Mouse (Mus musculus): ENCODE measurements at regions not wholly inside any gene's neighbourhood (a gene's known extent, or its start where the extent isn't known, plus 50 kb on each side); places are given as distances from the start of the nearest gene placed in this dataset.

DNA sequence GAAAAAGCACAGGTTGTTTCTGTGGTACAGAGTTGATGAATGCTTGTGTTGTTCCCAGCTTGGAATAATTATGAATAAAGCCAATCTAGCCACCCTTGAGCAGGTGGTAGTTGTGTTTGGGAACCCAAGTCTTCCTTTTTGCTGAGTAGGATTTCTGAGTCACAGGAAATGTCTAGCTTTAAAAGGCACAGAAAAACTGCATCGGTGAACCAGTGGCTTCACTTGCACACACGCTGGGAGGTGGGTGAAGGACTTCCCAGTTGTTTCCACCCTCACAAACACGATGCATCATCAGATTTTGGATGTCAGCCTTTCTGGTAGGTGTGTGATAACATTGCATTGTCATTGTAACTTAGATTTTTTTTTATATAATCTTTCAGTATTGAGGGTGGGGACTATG is 322.9 kb upstream of the Slco3a1 start:
- DNase-seq (ENCODE audit: low read depth, low spot score), result no peak

DNA sequence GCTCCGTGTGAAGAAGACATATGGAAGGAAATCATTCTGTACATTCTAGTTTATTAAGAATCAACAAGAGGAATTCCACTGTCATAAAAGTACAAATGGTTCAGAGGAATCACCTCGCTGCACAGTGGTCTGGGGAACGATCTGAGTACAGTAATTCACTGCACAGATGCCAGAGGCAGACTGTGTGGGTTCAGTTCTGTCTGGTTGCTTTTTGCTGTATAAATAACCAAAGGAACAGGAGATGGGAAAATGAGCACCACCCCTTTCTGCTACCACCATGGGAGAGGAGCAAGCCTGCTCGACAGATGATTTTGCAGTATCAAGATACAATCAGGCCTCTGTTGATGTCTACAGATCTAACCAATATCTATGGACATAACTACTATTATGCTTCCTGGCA is 322.1 kb upstream of the Slco3a1 start:
- DNase-seq (ENCODE audit: low read depth, low spot score), result no peak

DNA sequence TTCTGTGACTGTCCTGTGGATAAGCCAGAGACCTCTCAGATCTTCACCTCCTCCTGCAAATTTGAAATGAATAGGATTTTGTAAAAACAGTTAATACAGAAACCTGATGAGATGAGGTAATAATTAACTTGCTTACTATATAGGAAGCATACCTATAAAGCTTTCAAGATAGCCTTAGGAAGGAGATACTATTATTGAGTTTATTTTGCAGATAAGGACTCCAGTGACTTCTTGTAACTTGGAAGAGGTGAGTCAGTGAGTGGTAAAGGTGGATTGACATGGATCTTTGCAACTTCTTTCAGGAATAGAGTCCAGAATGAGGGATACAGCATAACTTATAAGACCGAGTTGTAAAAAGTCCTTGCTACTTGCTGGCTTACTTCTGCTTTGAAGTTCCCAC is 315.7 kb upstream of the Slco3a1 start:
- no peak for DNase-seq (ENCODE audit: low read depth, low spot score)

DNA sequence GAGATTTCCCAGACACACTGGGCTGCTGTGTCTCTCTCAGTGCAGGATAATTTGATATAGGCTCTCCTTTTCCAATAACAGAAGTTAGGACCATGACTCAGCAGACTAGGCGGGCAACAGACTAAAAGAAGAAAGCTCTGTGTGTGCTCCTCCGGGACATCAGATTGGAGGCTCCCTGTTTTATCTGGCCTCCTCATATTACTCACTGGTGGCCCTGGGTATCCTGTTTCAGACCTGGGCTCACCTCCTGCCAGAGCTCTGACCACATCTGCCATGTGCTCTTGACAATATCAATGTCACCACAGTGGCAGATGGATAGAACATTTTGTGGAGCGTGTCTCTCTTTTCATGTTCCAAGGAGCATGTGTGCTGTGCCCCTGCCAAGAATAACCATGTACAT is 308.1 kb upstream of the Slco3a1 start:
- DNase-seq (ENCODE audit: low read depth, low spot score), result peak; percentile 1

DNA sequence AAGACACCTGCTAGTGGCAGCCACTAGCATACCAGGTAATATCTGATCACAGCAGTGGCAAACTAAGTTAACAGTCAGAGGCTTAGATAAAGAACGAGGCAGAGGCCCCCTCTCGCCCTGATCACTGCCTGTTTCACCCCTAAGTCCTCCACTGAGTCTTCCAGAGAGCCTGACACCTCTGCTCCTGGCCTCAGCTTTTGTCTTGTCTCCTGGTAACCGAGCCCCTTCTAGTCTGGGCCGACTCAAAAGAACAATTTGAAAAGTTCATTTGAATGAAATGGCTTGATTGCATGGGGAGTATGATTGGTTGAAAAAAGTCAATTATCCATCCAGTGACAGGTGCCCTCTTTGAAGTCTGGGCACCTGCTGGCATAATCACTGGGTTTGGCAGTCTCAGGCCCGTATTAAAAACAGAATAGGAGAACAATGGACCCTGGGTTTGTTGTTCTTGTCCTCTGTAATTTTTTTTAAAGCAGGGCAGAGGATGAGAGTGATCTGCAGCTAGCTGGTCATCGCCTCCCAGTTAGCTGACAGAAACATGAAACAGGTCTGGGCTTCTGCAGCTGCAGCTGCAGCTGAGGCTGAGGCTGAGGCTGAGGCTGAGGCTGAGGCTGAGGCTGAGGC is 289.8 kb upstream of the Slco3a1 start:
- DNase-seq (ENCODE audit: low read depth, low spot score), result no peak

DNA sequence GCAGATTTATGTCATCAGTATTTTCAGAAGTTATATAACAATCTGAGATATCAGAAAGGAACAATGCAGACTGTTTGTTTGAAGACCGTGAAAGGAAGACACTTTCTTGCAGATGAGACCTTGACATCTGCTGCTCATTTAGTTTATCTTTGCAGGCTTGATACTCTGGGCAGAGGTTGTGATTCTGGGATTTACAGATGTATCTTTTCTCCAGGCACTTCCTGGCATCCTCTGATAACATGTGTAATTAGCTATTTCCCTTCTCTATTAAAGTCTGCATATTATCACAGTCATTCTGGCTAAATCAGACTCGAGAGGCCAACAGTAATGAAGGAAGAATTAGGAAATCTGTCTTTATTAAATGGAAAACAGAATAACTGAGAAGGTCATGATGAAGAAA is 268.7 kb upstream of the Slco3a1 start:
- DNase-seq (ENCODE audit: low read depth, low spot score), result no peak

DNA sequence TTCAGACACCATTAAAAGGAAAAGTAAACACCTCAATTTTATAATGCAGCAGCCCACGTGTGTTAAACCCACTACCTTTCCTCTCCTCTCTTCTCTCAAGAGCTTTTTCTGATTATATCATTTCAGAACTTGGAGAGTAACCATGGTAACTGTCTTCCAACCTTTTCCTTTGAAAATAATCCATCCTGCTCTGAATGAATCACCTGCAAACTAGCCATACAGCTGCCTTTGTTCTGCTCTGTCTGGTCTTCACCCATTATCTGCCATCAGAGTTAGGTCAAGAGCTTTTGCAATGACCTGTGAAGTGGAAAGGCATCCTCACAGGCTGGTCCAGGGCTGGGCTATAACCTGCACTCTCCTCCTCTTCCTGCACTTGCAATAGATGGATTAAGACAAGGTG is 238.7 kb upstream of the Slco3a1 start:
- no peak for DNase-seq (ENCODE audit: low read depth, low spot score)

DNA sequence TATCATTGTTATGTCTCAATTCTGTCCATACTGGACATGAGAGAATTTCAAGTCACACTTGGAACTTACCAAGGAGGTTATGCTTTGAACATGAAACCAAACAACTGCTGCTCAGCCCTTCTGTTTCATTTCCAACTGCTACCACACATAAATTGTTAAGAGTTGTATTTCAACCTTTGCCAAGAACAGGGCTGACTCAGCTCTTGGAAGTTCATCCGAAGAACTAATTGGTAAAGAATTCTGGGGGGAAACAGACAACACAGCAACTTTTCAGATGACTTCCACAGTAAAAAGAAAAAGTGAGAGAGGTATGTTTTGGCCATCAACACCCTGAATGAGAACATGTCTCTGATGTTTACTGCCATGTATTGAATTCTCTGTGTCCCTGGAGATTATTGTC is 234.1 kb upstream of the Slco3a1 start:
- DNase-seq (ENCODE audit: low read depth, low spot score), result no peak

DNA sequence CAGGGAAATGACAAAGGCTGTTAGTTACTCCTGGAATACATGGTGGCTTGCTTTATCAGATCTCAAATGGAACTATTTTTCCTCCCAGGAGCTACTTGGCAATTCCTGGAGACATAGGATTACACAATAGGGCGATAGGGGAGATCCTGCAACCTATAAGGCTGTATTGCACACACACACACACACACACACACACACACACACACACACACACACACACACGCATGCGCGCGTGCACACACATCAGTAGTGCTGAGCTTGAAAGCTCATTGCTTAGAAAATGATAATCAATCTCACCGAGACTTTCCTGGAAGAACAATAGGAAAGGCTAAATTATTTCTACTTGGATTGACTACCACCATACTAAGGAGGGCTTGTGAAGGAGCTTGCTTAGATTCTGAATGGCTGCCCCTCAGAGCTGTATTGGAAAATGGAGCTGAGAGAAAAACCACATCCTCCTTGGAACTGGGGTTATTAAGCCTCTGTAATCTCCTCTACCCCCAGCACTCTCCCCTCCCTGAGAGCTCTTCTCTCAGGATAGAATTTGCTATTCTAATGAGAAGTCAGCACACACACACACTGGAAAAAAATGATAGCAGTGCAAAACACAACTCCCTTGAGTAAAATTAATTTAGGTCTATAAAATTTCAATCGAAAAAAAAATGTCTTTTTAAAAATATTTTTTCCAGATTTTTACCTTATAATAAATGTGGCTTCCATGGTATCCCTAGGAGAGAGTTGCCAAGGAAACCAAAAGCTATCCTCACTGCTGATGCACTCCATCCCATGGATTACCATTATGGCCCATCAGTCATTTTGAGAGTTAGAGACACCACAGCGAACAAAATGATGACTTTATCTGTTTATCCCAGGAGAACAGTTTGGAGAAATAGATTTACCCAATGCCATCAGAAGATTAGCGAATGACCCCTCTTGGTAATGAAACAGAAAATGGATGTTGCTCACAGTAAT is 217.1 kb upstream of the Slco3a1 start:
- no peak for DNase-seq (ENCODE audit: low read depth, low spot score)

DNA sequence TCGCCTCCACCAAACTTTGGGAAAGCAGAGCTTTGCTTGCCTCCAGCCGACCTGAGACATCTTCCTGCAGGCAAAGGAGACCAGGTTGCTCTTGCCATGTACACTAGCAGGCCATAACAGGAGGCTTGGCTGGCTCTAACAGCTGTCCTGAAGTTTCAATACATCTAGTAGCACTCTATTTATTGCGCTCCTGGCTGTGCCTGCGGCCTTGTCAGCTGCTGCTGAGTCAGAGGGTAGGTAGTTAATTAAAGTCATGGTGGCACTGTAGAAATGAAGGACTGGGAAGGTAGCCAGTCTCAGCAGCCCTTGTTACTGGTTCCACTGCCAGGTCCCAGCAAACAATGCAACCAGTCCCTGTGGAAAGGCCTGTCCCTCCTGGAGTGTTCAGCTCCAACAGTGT is 212.0 kb upstream of the Slco3a1 start:
- no peak for DNase-seq (ENCODE audit: low read depth, low spot score)

DNA sequence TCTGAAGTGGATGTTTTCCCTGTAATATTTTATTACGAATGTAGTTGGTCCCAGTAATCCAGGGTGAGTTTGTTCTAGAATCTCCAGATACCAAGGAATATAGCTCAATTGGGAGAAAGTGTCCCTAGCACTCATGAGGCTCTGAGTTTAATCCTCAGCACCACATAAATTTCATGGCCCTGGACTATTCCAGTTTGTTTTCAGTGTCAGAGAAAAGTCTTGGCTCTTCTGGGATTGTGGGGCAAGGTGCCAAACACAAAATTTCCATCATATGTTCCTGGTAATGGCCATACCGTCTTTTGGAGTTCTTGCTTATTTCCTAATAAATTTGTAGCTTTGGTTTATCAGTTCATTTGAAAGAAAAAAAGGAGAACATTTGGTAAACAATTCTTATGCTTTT is 202.9 kb upstream of the Slco3a1 start:
- no peak for DNase-seq (ENCODE audit: low read depth, low spot score)

DNA sequence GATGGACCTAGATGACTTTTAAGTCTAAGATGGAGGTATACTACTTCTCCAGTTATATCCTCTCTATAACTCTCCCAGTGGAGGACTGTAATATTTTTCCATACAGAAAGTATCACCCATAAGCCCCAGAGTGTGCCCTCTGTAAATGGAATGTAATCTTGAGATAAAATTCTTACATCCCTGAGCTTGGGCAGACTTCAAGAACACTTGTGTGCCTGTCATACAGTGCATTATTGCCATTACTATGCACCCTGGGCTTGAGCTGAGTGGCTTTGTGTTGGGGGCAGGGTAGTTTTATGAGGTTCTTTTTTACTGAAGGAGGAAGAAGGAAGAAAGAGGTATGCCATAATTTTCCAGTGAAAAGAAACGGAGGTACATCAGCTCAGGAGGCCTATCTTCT is 193.1 kb upstream of the Slco3a1 start:
- no peak for DNase-seq (ENCODE audit: low read depth, low spot score)

DNA sequence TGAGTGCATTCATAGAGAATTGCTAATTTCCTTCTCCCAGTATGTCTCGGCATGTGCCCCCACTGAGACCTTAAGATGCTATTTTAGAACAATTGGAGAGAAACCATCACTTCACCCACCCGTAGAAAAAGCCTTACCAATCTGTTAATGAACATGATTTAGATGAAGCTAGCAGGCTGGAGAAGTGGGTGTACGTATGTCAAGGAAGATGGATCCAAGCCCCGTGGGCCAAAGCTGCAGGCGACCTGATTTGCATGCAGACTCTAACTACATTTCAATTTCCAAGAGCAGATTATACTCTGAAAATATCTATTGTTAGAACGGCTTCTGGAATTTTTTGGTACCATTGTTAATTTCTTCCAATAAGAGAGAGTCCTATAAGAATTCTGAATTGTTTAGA is 180.4 kb upstream of the Slco3a1 start:
- no peak for DNase-seq (ENCODE audit: low read depth, low spot score)

DNA sequence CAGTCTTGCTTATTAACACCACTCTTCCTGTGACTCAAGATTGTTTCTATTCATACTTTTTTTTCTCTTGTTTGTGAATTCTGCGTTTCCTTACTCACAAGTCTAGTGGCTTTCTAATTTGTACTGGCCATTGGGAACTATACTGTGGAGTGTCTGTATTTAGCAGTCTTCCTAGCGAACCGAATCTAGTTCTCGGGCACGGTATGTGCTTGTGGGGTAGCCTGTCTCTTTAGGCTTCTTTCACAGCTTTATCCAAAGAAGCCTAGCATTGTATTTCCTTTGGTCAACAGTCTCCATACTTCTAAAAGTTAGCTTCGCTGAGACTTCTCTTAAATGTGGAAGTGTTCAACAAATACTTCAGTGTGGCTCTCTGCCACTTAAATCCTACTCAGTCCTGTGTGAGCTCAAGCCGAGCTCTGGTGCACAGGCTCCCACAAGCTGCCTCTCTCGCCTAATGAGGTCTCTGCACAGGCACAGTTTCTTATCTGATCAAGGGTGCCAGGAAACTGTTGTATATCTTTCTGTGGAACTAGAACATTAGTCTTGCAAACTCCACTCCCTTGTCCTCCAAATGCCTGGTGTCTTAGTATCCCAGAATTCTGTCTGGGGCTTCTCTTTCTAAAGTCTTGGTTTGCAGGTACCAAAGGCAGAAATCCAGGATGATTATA is 171.9 kb upstream of the Slco3a1 start:
- DNase-seq (ENCODE audit: low read depth, low spot score), result no peak

DNA sequence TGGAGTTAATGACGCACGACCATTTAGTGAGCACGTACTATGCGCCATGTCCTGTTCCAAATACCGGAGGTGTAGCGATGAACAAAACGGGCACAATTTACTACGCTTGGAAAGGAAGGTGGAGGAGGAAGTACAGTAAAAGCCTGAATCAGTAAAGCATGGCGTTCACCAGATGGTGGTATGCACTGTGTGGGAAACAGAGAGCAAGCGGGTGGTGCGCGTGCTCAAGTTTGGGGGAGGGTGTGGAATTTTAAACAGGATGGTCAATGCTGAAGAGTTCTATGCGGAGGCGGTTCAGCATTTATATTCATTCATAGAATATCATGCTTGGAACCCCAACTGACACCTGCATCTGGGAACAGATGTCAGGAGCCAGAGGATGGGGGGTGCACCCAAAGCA is 164.7 kb upstream of the Slco3a1 start:
- DNase-seq (ENCODE audit: low read depth, low spot score), result no peak

DNA sequence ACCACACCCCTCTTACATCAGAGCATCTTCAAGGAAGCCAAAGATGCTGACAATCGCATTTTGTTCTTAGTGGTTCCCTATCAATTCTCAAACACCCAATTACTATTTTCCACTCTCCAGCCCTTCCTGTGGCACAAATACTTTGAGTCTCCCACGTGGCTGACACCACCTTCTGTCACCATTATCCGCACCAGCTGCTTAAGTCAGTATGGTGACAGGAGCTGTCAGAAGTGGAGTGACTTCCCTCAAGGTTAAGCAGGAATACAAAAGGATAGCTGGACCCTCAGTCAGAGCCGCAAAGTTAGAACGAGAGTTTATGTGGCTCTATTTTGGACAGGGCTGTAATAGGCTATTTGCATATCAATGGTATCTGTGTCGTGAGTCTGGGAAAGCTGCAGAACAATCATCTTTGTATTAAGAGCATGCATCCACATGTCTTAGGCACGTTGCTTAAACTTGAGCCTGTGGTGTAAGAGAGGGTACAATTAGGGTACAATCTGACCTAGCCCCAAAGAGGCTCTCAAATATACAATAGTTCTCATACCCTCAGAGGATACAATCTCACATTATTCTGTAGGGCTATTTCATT is 155.5 kb upstream of the Slco3a1 start:
- DNase-seq (ENCODE audit: low read depth, low spot score), result no peak

DNA sequence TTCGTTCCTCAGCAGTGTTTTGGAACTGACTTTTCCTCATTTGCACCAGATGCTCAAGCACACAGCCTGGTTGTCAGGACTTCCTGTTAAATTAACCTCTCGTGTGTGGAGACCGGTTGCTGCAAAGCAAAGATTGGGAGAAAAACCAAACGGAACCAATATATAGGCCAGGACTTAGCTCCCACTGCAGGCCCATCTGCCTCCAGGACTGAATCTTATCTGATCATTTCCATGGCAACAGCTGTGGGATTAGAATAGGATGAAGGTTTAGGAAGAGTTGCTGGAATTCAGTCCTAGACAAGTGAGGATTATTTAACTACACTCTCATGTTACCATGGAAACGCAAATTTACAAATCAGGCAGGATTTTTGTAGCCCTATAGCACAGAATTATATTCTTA is 154.4 kb upstream of the Slco3a1 start:
- DNase-seq (ENCODE audit: low read depth, low spot score), result no peak

DNA sequence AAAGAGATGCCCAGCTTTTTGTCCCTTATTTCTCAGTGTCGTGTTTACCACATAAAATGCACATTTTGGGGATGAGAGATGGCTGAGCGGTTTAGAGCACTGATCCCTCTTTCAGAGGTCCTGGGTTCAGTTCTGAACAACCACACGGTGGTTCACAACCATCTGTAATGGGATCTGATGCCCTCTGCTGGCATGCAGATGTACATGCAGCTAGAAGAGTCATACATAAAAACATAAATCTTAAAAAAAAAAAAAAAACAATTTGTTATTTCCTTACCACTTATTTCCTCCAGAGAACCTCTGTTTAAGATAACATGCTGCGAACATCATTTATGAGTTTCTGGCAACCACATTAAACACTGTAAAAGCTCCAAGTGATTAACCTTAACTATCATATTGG is 149.0 kb upstream of the Slco3a1 start:
- DNase-seq (ENCODE audit: low read depth, low spot score), result no peak

DNA sequence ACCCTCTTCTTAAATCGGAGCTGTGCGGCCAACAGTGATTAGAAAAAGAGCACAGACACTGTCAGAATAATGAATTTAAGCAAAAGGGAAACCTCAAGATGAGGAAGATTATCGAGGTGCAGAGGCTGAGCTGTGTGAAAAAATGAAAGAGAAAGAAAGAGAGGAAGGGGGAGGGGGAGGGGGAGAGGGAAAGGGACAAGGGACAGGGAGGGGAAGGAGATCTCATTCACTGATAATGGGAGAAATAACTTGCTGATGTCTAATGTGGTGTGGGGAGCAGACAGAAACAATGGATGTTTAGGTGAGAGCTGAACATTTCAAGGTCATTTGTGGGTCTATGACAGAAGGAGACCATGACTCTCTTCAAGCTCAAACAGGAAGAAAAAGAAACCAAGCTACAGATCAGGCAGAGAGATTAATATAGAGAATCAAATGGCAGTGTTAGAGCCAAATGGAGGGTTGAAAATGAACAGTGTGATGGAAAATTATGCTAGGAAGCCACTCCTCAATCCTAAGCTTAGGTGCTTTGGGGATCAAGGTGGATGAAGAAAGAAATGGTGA is 143.3 kb upstream of the Slco3a1 start:
- no peak for DNase-seq (ENCODE audit: low read depth, low spot score)

DNA sequence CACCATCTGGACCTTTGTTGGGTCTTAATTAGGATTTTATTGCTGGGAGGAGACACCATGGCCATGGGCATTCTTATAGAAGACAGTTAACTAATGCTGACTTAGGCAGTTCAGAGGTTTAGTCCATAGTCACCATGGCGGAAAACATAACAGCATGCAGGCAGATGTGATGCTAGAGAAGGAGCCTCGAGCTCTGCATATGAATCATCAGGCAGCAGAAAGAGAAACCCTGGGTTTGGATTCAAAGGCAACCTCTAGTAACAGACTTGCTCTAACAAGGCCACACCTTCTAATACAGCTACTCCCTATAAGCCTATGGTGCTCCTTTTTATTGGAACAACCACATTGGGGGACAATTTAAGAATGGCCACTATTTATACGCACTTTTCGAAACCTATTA is 141.7 kb upstream of the Slco3a1 start:
- no peak for DNase-seq (ENCODE audit: low read depth, low spot score)

DNA sequence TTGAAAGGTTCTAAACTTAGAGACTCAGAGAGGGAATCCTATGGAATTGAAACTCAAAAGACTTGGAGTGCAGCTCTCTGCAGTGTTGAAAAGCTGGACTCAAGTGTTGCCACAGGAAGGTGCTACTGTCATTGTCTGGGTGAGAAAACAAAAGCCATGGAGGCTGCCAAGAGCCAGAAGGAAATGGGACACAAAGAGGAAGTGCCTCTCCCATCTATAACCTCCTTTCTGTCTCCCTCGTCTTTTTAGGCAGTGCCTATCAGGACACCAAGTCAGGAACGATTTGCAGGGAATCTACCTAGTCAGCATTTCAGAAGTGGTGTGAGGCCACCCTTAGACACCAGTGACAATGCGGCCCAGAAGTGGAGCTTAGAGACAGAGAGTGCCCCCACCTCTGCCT is 138.5 kb upstream of the Slco3a1 start:
- no peak for DNase-seq (ENCODE audit: low read depth, low spot score)

DNA sequence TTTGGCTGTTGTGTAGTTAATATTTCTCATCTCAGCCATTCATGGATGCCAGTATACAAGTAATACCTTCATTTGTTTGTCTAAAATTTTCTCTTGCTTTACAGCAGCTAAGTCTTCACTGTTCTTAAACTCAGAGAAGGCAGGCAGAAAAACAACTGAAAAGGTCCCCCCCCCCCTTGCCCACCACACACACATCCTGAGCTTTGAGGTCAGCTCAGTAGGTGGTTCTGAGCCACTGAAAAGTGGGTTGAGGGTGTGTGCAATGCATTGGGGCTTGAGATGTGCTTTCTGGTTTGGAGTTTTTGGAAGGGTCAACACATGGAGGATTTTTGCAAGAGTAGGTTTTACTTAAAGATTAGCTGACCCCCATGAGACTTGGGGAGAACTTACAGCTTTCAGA is 136.1 kb upstream of the Slco3a1 start:
- no peak for DNase-seq (ENCODE audit: low read depth, low spot score)
